Comparison of ENCODE assay signal across 20 mouse cellular contexts in the genomic region with DNA sequence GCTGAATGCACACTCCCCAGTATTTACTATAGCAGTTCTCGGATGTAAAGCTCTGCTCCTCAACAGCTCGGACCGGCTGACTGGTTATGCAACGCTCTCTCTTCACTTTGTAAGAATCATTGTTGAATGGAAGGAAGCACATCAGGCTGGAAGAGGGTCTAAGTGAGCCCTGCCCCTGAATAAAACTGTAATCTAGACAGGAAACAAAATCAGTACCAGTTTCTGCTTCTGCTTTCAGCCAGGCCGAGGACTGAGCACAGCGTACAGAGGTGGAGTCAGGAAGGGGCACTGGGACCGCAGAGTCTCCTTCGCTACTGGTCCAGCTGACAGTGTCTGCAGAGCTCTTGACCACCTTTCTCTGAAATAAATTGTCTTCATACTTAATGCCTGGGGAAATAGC.
"Had no signal": no experiment of that assay in that cellular context is flagged by ENCODE, and none has a peak within 500 bp of the region (broad histone marks: within the 10 kb centered on the region; RNA-seq: fewer than 3 reads in every experiment).

No protein-coding gene starts in this region.

- H3K27me3 ChIP-seq: limb, embryonic 12.5 days; limb, embryonic 15.5 days; midbrain, embryonic 12.5 days; midbrain, embryonic 15.5 days; neural tube, embryonic 12.5 days; neural tube, embryonic 15.5 days; stomach, embryonic 15.5 days had no signal

- H3K4me2 ChIP-seq: limb, embryonic 12.5 days; limb, embryonic 15.5 days; liver, embryonic 11.5 days; lung, embryonic 14.5 days; midbrain, embryonic 12.5 days; midbrain, embryonic 15.5 days; neural tube, embryonic 12.5 days; neural tube, embryonic 15.5 days; stomach, embryonic 15.5 days had no signal

- H3K4me3 ChIP-seq: limb, embryonic 12.5 days; limb, embryonic 15.5 days; midbrain, embryonic 12.5 days; midbrain, embryonic 15.5 days; neural tube, embryonic 12.5 days; neural tube, embryonic 15.5 days; stomach, embryonic 15.5 days had no signal

- H3K4me1 ChIP-seq: limb, embryonic 12.5 days; limb, embryonic 15.5 days; midbrain, embryonic 12.5 days; midbrain, embryonic 15.5 days; neural tube, embryonic 12.5 days; neural tube, embryonic 15.5 days; stomach, embryonic 15.5 days had no signal

- H3K27ac ChIP-seq: kidney, postnatal 0 days; limb, embryonic 12.5 days; limb, embryonic 15.5 days; liver, embryonic 14.5 days; midbrain, embryonic 12.5 days; midbrain, embryonic 15.5 days; neural tube, embryonic 12.5 days; neural tube, embryonic 15.5 days; stomach, embryonic 15.5 days had no signal

- ATAC-seq: liver, postnatal 0 days; midbrain, embryonic 15.5 days had no signal

- DNase-seq: kidney, adult 2 months; kidney, postnatal 25 days; left cerebral cortex, postnatal 4 days; liver, postnatal 0 days; lung, embryonic 14.5 days; lung, postnatal 10 days; lung, postnatal 36 days; right cerebral cortex, postnatal 14 days; right cerebral cortex, postnatal 4 days; thymus, postnatal 25 days had no signal

- H3K9ac ChIP-seq: limb, embryonic 12.5 days; limb, embryonic 15.5 days; liver, embryonic 14.5 days; liver, postnatal 0 days; lung, embryonic 14.5 days; midbrain, embryonic 12.5 days; midbrain, embryonic 15.5 days; neural tube, embryonic 12.5 days; neural tube, embryonic 15.5 days; stomach, embryonic 15.5 days had no signal

- H3K9me3 ChIP-seq: limb, embryonic 12.5 days; limb, embryonic 15.5 days; midbrain, embryonic 15.5 days; neural tube, embryonic 12.5 days; neural tube, embryonic 15.5 days; stomach, embryonic 15.5 days had no signal
